Mouse (Mus musculus): ENCODE measurements at regions not wholly inside any gene's neighbourhood (a gene's known extent, or its start where the extent isn't known, plus 50 kb on each side); places are given as distances from the start of the nearest gene placed in this dataset.

DNA sequence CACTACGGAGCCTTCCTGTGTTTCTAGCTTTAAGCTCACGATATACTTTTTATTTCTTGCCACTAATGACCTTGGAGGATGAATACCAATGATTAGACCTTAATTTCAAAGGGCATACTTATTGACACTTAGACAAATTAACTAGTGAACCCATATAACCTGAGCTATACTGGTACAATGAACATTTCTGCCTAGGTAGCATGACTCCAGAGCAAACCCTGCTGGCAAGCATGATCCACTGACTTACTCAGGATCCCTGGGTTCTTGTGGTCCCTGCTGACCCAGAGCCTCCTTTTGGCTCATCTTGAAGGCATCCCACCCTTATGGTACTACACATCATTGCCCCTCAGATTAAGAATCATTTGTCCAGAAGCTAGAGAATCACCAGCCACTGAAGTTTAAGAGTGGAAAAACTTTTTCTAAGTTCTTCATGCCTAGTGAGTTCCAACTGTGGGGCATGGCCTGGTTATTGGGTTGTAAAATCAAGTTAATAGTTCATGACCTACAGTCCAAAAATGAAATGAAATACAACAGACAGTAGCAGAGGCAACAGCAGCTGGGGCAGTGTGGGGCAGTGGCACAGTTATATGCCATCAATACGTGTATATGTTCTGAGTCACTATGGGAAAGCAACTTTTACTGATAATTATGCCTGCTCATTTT, 1408.5 kb upstream of the A1bg start:
- TF ChIP-seq POLR2A (IDR thresholded peaks at IDR 0.05; ENCODE audit: control insufficient read depth, extremely low read depth, insufficient read depth, low read length, poor library complexity) (no peak), CTCF (IDR thresholded peaks at IDR 0.05; ENCODE audit: borderline replicate concordance, control insufficient read depth, extremely low read depth, insufficient read depth, low read length, poor library complexity) (no peak)
